Mouse (Mus musculus): Measurements from ENCODE around the gene Khdc4. TPM values are rescaled to one million over a fixed set of nuclear protein-coding genes. Genes with fewer than 3 reads are reported as not detected.
"Not testable (repeated sequence)": the region's sequence is repeated elsewhere in the genome, so short reads cannot be mapped to it uniquely, and the experiment has no call there.

The Khdc4 gene
- polyA plus RNA-seq, 1 experiment from 2014 or later, result 87.3 TPM

DNA sequence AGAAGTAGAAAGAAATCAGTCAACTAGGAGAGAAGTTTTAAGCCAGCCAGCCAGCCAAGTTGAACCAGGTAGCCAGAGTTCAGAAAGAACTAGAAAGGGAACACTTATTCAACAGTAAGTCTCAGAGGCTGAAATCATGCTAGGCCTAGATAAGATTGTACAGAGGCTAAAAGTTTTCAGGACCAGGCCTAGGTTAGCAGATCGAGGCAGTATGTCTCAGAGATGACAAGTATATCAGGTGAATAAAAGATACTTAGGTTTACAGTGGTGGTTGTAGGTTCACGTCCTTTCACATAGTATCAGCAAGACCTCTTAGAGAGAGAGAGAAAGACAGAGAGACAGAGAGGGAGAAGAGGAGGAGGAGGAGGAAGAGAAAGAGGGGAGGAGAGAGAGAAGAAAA, 1.8 kb upstream of the Khdc4 start:
- no peaks in the 10 kb centered on the region for H3K27me3 ChIP-seq (ENCODE audit: insufficient read depth, poor library complexity, severe bottlenecking)
- H3K4me1 ChIP-seq, result peaks cover 15% of the 10 kb centered on the region
- H3K27ac ChIP-seq, result no peak overlapping the region
- no peak overlapping the region for H3K4me3 ChIP-seq
- no peak for DNase-seq (ENCODE audit: low spot score)
- WGBS, result 65% methylated on average over 2 of the region's 2 CpGs
- peaks cover 13% of the 10 kb centered on the region for H3K36me3 ChIP-seq
- H3K9me3 ChIP-seq, result no peaks in the 10 kb centered on the region

- Histone ChIP-seq H3K36me3 (peaks cover 19% of the 10 kb centered on the region), H3K27me3 (ENCODE audit: insufficient read depth, poor library complexity, severe bottlenecking) (no peaks in the 10 kb centered on the region), H3K4me1 (peaks cover 15% of the 10 kb centered on the region), H3K27ac (peak overlapping the region; percentile 99; the same call in 1 of the 2 replicates), H3K4me3 (peak overlapping the region; percentile 96), H3K9me3 (no peaks in the 10 kb centered on the region)
- no peak for DNase-seq (ENCODE audit: low spot score)
- WGBS, result 59% methylated on average over 8 of the region's 8 CpGs
These were observed 1.2 kb upstream of the Khdc4 start for GRCm38 (mm10) chr3:88684236-88684979.

DNA sequence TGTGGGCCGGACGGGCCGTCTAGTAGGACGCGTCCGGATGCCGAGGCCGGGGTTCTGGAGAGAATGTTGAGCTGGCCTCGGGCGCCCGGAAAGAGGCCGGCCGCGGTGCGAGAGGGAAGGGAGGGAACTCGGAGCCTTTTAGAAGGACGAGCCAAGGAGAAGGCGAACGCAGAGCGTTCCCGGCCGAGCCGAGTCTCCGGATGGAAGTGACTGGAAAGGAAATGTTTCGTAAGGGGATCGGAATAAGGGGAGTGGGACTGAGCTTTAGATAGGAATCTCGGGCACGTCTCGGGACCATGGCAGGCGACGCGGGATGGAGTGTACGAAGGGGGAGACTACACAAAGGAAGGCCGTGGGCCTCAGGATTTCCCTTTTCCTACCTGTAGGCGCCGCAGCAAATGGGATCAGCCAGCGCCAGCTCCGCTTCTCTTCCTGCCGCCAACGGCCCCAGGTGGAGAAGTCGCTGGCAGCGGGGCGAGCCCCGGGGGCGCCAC, 402 bp downstream of the Khdc4 start:
- under 1% methylated on average over 45 of the region's 45 CpGs for WGBS
- H3K4me3 ChIP-seq, result peak overlapping the region; percentile 96
- peaks cover 15% of the 10 kb centered on the region for H3K4me1 ChIP-seq
- H3K27ac ChIP-seq, result peak overlapping the region; percentile 99
- H3K27me3 ChIP-seq (ENCODE audit: insufficient read depth, poor library complexity, severe bottlenecking), result no peaks in the 10 kb centered on the region
- peaks cover 35% of the 10 kb centered on the region for H3K36me3 ChIP-seq
- no peaks in the 10 kb centered on the region for H3K9me3 ChIP-seq
- DNase-seq (ENCODE audit: low spot score), result no peak

DNA sequence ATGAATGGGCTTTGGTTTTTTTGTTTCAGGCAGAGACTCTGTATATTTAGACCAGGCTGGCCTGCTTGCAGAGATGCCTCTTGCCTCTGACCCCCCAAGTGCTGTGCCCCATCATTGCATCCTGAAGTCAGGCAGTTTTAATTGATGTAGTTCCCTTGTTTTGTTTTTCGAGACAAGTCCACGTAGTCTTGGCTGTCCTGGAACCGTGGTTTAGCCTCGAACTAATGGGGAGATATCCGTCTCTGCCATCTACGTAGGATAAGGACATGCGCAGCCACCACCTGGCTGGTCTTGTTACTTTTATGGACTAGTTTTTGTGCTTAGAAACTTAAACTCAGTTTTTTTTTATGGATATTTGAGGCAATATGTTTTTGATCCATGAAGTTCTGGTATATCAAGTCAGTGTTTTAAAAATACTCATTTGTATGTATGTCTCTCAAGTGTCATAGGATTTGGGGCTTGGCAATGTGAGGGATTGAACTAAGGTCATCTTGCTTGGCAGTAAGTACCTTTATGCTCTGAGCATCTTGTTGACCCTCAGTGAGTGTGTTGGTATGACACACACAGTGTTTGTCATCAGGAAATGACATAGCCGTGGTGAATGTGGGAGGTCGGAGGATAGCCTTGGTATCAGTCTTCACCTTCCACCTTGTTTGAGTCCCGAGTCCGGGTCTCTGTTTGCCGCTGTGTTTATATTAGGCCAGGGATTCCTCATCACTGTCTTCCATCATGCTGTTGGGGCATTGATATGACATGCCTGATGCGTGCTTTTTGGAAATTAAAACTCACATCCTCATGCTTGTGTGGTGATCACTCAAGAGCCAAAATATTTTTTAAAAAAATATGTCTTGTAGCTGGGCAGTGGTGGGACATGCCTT, 1.4 kb downstream of the Khdc4 start:
- Histone ChIP-seq H3K27me3 (ENCODE audit: insufficient read depth, poor library complexity, severe bottlenecking) (no peaks in the 10 kb centered on the region), H3K27ac (peak overlapping the region; percentile 99), H3K4me1 (peaks cover 15% of the 10 kb centered on the region), H3K9me3 (no peaks in the 10 kb centered on the region), H3K4me3 (peak overlapping the region; percentile 96), H3K36me3 (peaks cover 44% of the 10 kb centered on the region)
- peak; percentile 73 for DNase-seq (ENCODE audit: low spot score)
- WGBS, result 39% methylated on average over 13 of the region's 13 CpGs

DNA sequence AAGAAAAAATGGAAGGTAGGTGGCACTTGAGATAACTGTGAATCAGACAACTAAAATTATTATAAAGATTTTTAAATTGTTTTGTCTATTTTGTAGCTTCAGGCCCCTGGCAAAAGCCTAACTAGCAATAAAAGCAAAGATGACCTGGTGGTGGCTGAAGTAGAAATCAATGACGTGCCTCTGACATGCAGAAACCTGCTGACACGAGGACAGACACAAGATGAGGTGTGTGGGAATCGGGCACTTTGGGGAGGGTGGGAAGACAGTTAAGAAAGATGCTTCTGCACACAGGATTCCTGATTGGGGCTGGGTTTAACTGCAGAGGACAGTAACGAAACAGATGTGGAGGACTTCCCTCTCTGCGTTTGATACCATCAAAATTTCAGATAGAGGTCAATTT, 3.5 kb downstream of the Khdc4 start:
- Histone ChIP-seq H3K27ac (no peak overlapping the region), H3K36me3 (peaks cover 63% of the 10 kb centered on the region), H3K4me1 (peaks cover 15% of the 10 kb centered on the region), H3K9me3 (no peaks in the 10 kb centered on the region), H3K27me3 (ENCODE audit: insufficient read depth, poor library complexity, severe bottlenecking) (no peaks in the 10 kb centered on the region), H3K4me3 (no peak overlapping the region)
- no peak for DNase-seq (ENCODE audit: low spot score)
- WGBS, result 86% methylated on average over 5 of the region's 5 CpGs

- Histone ChIP-seq H3K27me3 (ENCODE audit: insufficient read depth, poor library complexity, severe bottlenecking) (no peaks in the 10 kb centered on the region), H3K36me3 (peaks cover 97% of the 10 kb centered on the region), H3K4me1 (peaks cover 5% of the 10 kb centered on the region; the same call in 1 of the 2 replicates), H3K9me3 (no peaks in the 10 kb centered on the region), H3K4me3 (no peak overlapping the region), H3K27ac (no peak overlapping the region)
- DNase-seq (ENCODE audit: low spot score), result no peak
These were observed 9.9 kb downstream of the Khdc4 start for GRCm38 (mm10) chr3:88695545-88695944.

DNA sequence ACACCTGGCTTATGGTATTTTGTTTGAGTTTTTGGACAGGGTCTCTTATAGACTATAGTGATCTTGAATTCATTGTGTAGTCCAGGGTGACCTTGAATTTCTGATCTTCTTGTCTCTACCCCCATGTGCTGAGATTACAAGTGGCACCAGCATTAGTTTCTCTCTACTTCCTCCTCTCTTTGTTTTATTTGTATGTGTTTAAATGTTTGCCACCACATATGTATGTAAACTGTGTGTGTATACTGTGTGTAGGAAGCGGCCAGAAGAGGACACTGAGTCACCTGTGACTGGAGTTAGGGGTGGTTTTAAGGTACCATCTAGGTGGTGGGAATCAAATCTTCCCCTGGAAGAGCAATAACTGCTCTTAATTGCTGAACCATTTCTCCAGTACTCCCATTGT, 12.4 kb downstream of the Khdc4 start:
- 96% methylated on average over 1 of the region's 1 CpGs for WGBS
- Histone ChIP-seq H3K27ac (no peak overlapping the region), H3K9me3 (no peaks in the 10 kb centered on the region), H3K4me1 (peaks cover 8% of the 10 kb centered on the region; the same call in 1 of the 2 replicates), H3K27me3 (ENCODE audit: insufficient read depth, poor library complexity, severe bottlenecking) (no peaks in the 10 kb centered on the region), H3K4me3 (no peak overlapping the region), H3K36me3 (peaks cover 98% of the 10 kb centered on the region)
- DNase-seq (ENCODE audit: low spot score), result no peak

GRCm38 (mm10) chr3:88698834-88699233, 13.2 kb downstream of the Khdc4 start:
- WGBS, result 91% methylated on average over 6 of the region's 6 CpGs
- H3K36me3 ChIP-seq, result peaks cover 98% of the 10 kb centered on the region
- H3K4me3 ChIP-seq, result no peak overlapping the region
- H3K27ac ChIP-seq, result no peak overlapping the region
- H3K9me3 ChIP-seq, result no peaks in the 10 kb centered on the region
- peaks cover 8% of the 10 kb centered on the region; the same call in 1 of the 2 replicates for H3K4me1 ChIP-seq
- no peaks in the 10 kb centered on the region for H3K27me3 ChIP-seq (ENCODE audit: insufficient read depth, poor library complexity, severe bottlenecking)
- DNase-seq (ENCODE audit: low spot score), result peak; percentile 53

GRCm38 (mm10) chr3:88700247-88700646, 14.6 kb downstream of the Khdc4 start:
- Histone ChIP-seq H3K36me3 (peaks cover 98% of the 10 kb centered on the region), H3K9me3 (no peaks in the 10 kb centered on the region), H3K4me1 (peaks cover 8% of the 10 kb centered on the region; the same call in 1 of the 2 replicates), H3K4me3 (no peak overlapping the region), H3K27me3 (ENCODE audit: insufficient read depth, poor library complexity, severe bottlenecking) (no peaks in the 10 kb centered on the region), H3K27ac (no peak overlapping the region)
- peak; percentile 66 for DNase-seq (ENCODE audit: low spot score)
- 94% methylated on average over 3 of the region's 3 CpGs for WGBS

GRCm38 (mm10) chr3:88701222-88701621, 15.6 kb downstream of the Khdc4 start:
- no peak for DNase-seq (ENCODE audit: low spot score)
- no peak overlapping the region for H3K4me3 ChIP-seq
- whole genome bisulfite sequencing, result 55% methylated on average over 3 of the region's 3 CpGs
- H3K36me3 ChIP-seq, result peaks cover 98% of the 10 kb centered on the region
- H3K4me1 ChIP-seq, result peaks cover 8% of the 10 kb centered on the region; the same call in 1 of the 2 replicates
- no peak overlapping the region for H3K27ac ChIP-seq
- no peaks in the 10 kb centered on the region for H3K9me3 ChIP-seq
- H3K27me3 ChIP-seq (ENCODE audit: insufficient read depth, poor library complexity, severe bottlenecking), result no peaks in the 10 kb centered on the region

- Histone ChIP-seq H3K4me1 (peaks cover 10% of the 10 kb centered on the region), H3K27ac (no peak overlapping the region), H3K4me3 (no peak overlapping the region), H3K27me3 (ENCODE audit: insufficient read depth, poor library complexity, severe bottlenecking) (no peaks in the 10 kb centered on the region), H3K9me3 (no peaks in the 10 kb centered on the region), H3K36me3 (peaks cover 57% of the 10 kb centered on the region)
- WGBS, result 91% methylated on average over 4 of the region's 4 CpGs
- DNase-seq (ENCODE audit: low spot score), result peak; percentile 19
These were observed 28.1 kb downstream of the Khdc4 start for GRCm38 (mm10) chr3:88713709-88714108.

DNA sequence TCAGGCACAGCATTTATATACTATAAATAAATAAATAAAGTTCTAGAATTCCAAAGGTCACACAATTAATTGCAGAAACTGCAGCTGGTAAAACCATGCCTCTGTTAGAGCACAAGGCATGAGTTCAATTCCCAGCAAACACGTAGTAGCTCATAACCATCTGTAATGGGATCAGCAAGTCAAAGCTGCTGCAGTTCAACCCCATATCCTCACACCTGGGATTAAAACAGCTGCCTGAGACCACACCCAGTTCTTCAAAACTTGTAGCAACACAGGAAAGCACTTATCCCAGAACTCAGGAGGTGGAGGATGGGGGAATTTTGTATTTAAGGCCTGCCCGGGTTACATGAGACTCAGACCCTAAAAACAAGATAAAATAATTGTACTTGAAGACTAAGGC, 29.1 kb downstream of the Khdc4 start:
- peaks cover 17% of the 10 kb centered on the region for H3K4me1 ChIP-seq
- WGBS, result 66% methylated on average over 2 of the region's 2 CpGs
- no peaks in the 10 kb centered on the region for H3K9me3 ChIP-seq
- no peaks in the 10 kb centered on the region for H3K27me3 ChIP-seq (ENCODE audit: insufficient read depth, poor library complexity, severe bottlenecking)
- DNase-seq (ENCODE audit: low spot score), result peak; percentile 48
- no peak overlapping the region for H3K4me3 ChIP-seq
- H3K27ac ChIP-seq, result no peak overlapping the region
- H3K36me3 ChIP-seq, result peaks cover 56% of the 10 kb centered on the region

DNA sequence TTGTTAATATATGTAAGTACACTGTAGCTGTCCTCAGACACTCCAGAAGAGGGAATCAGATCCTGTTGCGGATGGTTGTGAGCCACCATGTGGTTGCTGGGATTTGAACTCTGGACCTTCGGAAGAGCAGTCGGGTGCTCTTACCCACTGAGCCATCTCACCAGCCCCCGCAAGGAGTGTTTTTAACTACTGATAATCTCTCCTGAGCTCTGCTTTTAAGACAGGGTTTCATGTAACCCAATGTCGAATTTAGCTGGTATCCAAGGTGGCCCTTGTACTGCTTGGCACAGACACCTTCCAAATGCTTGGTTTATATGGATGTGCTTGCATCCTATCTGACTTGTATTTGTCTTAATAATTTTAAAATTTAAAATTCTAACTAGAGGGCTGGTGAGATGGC, 30.1 kb downstream of the Khdc4 start:
- H3K9me3 ChIP-seq; H3K27me3 ChIP-seq (ENCODE audit: insufficient read depth, poor library complexity, severe bottlenecking); H3K4me3 ChIP-seq; H3K27ac ChIP-seq: not testable (repeated sequence)
- 83% methylated on average over 5 of the region's 5 CpGs for WGBS
- peak; percentile 52 for DNase-seq (ENCODE audit: low spot score)
- Histone ChIP-seq H3K36me3 (peaks cover 56% of the 10 kb centered on the region), H3K4me1 (peaks cover 17% of the 10 kb centered on the region)
